Mouse (Mus musculus): ENCODE measurements at regions not wholly inside any gene's neighbourhood (a gene's known extent, or its start where the extent isn't known, plus 50 kb on each side); places are given as distances from the start of the nearest gene placed in this dataset.
A peak's percentile ranks its signal among the peaks of the same experiment; 100 is the strongest.

DNA sequence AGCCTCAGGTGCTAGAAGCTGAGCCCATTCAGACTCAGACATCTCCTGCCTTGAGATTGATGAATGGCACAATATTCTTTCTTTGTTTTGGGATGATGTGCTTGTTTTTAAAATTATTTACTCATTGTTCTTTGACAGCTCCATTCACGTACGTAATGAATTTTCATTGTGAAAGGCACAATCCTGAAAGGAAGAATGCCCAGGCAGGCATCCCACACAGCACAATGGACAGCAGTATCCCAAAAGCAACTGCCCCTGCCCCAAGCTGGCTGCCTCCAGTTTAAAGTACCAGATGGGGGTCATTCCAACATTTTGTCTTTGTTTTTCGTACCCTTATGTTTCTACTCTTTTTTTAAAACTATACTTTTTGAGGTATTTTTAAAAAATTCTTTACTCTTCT, 210.9 kb upstream of the St8sia2 start:
- DNase-seq (ENCODE audit: low spot score), result no peak

DNA sequence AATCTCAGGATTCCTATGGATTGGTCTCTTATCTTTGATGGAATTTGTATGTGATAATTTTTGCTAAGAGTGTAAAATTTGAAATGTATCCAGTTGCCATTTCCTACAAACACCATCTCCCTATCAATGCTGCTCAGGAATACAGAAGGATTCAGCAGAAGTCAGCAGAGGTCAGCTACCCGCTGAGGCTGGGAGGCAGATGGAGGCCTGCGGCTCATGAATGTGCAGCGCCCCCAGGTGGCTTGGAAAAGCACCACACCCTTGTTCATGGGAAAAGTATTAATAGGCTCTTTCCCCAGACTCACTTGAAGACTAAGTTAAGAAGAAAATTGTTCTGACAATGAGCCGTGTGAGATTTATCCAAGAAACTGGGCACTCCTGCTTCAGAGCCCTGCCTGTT, 187.2 kb upstream of the St8sia2 start:
- DNase-seq (ENCODE audit: low spot score), result no peak

DNA sequence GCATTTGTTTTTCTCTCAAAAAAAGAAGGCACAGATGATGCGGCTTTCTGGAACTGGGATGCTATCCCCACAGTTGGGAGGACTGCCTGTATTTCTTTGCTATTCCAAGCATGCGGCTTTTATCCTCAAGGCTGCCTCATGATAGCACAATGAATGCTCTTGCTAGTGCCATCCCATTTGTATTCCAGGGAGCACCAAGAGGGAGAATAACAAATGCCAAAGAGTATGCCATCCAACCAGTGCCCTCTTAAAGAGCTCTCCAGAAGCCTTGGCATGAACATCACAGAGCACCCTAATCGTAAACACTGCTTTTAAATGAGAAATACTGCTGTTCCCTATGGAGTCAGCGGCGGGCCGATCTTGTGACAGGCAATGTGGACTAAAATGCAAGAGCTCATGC, 185.3 kb upstream of the St8sia2 start:
- DNase-seq (ENCODE audit: low spot score), result no peak

DNA sequence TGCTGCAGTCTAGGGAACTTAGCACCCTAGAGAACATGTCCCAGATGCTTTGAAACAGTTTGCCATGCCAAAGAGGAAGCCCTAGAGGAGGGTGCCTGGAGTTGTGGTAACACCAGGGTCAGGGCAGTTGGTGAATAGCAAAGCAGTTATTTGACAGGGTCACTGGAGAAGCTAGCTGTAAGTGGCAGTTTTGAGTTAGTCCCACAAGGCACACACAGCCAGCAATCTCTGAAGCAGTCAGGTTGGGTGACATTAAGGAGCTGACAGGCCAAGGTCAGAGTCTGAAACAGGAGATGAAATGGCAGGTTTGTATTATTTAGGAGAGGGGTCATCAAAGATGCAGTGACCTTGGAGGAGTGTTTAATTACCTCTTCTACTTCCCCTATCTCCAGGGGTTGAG, 171.2 kb upstream of the St8sia2 start:
- no peak for DNase-seq (ENCODE audit: low spot score)

DNA sequence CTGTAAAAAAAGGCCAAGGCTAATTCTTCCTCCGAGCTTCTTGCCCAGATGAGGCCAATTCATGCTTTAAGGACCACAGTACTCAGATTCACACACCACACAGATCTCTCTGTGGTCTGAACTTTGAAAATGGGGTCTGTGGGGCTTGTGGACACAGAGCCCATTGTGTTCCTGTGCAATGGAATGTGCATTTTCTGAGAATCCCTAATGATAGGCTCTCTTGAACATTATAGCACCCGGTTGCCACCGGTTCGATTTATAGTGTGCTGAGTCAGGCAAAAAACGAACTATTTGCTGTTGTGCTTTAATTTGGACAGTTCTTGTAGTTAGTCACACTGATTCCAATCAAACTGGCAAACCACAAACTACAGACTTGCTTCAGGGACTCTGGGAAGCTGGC, 160.7 kb upstream of the St8sia2 start:
- DNase-seq (ENCODE audit: low spot score), result no peak

DNA sequence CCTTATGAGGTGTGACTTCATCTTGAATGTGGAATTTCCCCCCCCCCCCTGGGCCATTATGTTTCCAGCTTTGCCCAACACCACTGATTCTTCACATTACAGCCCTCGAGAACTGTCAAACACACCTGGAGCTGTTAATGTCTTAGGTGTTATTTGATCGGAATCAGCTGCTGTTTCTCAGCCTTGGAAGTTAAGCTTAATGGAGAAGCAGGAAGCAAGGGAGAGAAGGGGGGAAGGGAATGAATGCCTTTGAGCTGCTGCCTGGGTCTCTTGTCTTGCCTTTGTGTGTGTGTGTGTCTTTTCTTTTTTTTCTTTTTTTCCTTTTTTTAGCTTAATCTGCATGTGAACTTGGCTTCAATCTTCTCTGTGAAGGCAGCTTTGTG, 159.7 kb upstream of the St8sia2 start:
- DNase-seq (ENCODE audit: low spot score), result no peak

DNA sequence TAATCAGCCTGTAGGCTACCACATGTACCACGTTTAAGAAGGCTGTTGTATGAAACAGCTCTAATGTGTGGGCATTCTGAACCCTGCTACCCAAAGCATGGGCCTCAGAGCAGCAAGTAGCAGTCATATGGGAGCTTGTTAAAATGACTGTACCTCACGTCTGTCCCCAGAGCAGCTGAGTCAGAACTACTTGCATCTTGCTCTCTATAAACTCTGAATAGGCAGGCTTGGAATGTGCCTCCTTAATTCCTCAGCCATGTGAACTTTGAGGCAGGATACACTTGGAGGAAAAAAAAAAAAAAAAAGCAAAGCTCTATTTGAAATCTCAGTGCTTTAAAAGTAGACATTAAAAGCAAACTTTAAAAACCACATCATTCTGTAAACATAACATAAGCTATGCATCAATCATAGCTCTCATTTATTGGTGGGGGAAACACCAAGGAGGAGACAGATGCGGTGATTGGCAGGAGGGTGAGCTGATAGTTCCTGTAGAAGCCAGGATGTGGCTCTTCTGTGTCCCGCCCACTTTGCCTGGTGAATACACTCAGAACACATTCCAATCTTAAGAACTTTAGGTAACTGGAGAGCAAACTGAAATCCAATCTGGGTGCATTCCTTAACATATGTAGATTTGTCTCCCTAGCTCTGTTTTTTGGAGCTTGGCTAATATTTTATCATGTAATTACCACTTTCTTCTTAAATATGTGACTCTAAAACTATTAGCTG, 159.2 kb upstream of the St8sia2 start:
- DNase-seq (ENCODE audit: low spot score), result no peak

DNA sequence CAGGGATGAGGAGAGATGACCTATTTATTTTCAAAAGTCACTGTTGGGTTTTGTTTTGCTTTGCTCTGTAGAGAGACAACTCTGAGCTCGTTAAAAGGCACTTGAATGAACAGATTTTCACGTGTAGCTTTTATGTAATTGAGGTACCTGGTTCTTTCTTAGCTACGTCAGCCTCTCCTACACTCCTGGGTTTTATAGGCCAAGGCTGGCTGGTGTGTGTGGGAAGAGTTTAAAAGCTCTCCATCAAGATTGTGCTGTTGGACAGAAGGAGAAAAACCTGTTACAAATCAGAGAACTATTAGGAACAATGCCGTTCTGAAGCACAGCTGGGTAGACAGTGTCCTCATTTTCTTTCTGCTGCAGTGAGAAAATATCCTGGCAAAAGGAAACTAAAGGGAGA, 138.1 kb upstream of the St8sia2 start:
- no peak for DNase-seq (ENCODE audit: low spot score)

DNA sequence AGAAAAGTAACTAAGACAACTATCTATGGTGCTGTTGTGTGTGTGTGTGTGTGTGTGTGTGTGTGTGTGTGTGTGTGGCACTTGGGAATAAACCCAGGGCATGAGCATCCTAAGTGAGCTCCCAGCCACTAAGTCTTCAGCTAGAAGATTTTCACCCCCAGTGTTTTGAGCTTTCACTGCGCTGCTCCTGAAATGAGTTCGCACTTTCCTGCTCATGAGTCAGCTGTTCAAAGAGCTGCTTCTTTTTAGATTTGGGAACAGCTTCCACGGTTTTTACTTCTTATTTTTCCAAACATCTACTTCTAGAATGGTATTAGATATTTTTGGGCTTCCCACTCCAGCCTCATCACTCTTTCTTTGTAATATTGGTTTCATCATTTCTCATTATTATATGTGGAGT, 129.7 kb upstream of the St8sia2 start:
- DNase-seq (ENCODE audit: low spot score), result no peak

DNA sequence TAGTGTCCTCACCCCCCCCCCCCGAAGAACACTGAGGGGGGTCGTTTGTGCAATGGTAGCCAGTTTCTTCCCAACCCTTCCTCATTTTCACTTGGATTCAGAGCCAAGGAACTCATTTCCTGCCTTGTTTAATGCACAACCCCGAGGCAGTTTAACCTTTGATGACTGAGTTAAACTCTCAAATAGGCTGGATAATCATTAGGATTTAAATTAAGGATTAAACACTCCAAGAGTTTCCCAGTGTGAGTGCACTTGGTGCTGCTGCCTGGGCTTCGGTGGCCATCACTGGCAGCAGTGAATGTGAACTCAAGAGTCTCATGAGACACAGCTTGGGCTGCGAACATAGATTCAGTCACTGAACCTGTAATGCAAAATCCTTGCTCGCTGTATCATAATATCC, 124.7 kb upstream of the St8sia2 start:
- DNase-seq (ENCODE audit: low spot score), result no peak

DNA sequence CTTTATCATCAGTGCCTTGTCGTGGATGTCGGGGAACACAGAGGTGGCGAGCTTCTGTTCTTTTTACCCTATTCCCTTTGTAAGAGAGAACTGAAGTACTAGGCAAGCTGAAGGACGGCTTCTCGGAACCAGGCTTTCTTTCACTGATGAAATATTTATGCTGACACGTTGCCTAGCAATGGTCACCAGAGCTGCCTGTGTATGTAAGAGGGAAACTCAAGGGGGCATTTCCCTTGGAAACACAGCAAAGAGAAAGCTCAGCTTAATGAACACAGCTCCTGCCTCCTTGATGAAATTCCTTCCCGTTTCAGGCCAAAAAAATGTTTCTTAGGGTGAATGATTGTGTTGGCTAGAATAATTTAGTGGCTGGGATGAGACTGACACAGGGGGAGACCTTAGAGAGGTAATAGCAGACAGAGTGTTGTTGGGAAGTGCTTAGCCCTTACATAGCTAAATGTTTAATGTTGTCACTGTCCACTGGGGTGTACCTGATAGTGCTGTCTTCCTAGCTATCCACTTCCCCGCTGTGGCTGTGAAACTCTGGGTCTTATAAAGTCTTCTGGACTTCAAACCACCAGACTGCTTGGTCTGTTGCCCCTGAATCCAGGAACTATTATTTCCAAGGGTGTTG, 116.8 kb upstream of the St8sia2 start:
- DNase-seq (ENCODE audit: low spot score), result no peak

DNA sequence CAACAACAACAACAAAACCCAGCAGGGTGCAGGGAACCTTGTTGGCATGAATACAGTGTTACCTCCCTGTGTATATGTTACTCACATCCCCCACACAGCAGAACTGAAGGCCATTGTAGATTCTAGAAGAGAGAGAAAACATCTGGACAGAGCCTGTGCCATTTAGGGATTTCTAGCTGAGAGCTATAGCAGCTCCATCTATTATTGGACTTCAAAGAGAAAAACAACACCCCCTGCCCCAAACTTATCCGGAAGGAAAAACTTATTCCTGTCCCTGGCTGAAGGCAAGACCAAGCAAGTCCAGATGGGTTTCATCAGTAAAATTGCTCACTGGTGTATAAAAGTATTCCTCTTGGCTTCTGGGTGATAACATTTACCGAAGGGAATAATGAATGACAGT, 98.6 kb upstream of the St8sia2 start:
- no peak for DNase-seq (ENCODE audit: low spot score)

DNA sequence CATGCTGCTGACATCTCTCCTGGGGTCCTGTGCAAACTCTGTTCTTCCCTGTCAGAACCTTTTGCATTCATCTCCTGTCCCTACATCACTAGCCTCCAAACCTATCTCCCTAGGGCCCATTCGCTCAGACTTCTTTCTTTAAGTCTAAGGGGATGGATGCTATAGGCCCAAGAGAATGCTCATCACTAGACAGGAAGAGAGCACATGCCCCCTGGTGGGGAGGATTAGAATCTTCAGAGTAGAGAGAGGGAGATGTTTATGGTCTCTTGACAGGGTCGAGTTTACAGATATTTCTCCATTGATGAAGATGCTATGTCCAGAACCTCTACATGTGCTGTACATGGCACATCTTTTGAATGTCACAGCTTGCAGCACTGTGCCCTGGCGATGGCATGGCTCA, 94.9 kb upstream of the St8sia2 start:
- DNase-seq (ENCODE audit: low spot score), result no peak

DNA sequence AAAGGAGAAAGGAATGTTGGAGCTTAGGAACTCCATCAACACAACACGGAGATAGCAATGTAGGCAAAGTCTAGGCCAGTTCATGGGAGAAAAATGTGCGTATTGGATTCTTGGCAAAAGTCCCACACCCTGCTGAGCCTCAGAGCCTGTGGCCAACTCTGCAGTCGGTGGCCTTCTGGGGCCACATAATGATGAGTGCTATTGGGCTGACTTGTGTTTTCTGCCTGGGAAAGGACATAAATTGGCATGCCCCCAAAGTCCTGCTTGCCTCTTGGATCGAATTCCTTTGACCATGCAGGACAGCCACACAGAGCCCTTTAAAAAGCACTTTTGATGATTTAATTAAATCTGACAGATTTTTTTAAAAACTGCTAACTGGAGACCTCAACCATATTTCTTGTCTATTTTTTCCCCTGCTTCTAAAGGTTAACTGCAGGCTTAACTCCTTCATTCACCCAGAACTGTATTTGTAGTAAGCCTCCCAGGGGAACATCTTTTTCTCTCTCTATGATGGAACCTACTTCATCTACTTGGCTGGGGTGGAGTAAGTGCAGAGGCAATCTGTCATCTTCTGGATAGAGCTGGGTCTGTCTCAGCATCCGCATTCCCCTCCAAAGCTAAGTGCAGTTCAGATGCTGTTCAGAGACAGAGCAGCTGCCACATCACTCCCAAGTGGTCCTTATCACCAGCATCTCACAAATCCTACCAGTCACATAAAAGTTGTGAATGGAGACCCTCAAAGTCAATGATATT, 93.9 kb upstream of the St8sia2 start:
- peak; percentile 10 for DNase-seq (ENCODE audit: low spot score)

DNA sequence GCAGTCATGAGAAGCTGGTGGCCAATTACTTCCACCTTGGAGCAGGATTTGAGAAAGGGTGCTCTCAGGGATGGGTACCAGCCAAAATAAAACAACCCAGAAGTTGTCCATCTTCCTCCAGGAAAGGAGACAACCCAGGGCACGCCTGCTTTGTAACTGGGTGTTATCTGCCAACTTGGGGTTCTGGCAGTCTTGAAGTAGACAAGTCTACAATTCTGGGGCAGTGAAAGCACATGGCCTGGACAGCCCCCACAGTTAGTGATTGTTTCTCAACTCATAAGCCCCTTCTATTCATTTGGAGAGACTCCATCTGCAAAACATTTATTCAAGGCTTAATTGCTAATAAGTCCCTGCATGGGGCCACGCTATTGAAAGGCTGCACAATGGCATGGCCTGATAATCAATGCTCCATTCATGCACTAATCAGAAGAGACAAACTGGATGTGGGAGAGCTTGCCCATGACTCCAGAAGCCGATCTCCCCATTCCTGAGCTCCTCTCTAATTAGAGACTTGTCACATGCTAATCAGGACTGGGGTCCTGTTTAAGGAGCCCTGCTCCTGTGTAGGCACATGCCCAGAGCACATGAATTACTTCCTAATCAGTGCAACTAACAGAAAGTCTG, 78.0 kb upstream of the St8sia2 start:
- no peak for DNase-seq (ENCODE audit: low spot score)

DNA sequence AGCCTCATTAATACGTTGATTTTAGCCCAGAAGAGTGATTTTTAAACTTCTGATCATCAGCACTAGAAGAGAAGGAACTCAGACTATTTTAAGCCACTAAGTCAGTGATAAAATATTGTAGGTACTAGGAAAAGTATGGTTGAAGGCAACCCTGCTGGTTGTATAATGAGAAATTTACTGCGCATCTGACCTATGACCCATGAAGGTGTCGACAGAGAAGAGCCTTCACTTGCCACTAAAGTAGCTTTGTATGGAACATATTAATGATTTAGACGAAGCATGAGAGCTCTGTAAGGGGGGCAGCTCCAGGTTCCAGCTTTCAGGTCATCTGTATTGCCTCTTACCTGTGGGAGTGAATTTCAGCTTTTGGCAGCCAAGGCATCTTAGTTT, 67.4 kb upstream of the St8sia2 start:
- DNase-seq (ENCODE audit: low spot score), result no peak

DNA sequence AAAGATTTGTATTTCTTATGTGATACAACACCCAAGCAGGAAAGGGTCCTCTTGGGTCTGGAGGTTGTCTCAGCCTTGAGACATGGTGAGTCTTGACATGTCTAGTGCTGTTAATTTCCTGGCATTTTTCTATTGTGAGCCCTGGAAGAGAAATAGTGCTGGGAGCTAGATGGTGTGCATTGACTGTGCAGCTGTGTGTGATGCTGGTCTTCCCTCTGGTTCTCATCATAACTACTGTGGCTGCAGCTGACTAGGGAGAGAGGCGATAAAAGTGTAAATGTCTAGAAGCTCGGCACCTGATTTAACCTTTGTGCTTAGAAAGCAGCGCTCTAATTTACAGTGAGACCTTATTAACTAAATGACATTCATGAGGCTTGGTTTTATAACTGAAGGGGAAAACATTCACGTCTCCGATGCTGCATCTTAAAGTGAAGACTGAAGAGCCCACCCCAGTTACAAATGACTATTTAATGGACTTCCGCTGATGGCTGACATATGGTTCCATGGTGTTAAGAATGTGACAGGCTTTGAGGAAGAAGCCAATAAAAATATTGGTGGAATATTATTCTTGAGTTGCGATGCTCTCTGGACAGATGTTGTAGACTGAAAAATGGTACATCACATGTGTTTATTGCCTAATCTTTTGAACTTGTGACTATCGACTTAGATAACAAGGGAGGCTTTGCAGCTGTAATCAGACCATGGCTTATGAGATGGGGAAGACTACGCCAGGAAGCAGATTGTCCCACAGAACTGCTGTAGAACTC, 66.8 kb upstream of the St8sia2 start:
- DNase-seq (ENCODE audit: low spot score), result no peak

DNA sequence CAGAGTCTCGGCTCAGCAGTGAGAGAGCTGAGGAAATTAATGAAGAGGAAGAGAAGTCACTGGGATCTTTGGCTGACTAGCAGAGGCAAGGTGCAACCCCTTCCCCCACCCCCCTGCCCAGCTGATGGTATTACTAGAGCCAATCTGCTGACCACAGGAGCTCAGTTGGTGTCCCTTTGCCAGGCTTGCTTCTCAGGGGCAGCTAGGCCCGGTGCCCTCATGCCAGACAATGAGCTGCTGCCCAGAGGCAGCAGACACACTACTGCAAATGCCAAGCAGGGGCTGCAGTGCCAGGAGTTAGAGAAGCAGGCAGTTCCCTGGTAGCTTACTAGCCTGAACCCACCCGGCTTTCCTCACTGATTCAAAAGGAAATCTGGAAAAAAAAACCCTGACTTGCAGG, 59.1 kb upstream of the St8sia2 start:
- no peak for DNase-seq (ENCODE audit: low spot score)

DNA sequence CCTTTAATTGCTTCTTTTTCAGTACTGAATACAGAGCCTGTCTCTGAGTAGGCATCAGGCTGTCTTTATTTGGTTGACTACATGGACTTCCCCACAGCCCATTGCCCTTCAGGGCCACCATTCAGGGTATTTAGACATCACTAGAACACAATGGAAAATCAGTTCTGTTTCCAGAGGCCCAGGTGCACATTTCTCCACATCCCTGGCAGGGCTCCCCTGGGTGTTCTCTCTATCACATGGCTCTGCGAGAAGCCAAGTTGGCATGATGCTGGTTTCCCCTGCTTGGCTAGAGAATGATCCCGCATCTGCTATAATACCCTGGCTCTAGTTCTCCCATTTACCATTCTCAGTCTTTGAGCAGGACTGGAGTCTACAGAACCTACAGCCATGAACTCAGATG, 57.3 kb upstream of the St8sia2 start:
- DNase-seq (ENCODE audit: low spot score), result no peak

DNA sequence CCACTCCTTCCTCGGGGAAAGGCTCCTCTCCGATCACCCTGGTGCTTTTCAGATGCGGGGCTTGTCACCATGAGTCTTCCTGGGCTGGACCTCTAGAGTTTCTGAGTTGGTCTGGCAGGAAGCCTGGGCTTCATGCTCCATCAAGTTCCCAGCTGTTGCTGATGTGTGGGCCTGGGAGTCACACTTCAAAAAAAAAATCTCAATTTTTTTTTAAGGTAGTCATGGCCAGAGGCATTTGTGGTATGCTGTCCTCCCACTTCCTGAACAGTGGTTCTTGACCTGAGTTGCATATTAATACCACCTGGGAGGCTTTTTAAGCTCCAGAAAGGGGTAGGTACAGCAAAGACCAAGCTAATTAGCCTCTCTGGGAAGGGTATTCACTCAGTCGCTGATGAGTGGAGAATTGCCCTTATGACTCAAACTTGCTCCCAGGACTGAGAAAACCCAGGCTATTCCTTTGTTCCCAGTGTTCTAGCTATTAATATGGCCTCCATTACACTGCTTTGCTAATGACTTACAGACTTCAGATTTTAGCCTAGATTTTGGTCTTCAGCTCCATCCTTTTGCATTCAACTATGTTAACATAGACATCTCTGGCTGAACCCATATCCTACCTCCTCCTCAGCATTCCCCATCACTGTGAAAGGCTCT, 52.1 kb upstream of the St8sia2 start:
- DNase-seq (ENCODE audit: low spot score), result no peak
